Mouse (Mus musculus): ENCODE measurements at regions not wholly inside any gene's neighbourhood (a gene's known extent, or its start where the extent isn't known, plus 50 kb on each side); places are given as distances from the start of the nearest gene placed in this dataset. TPM values are rescaled to one million over a fixed set of nuclear protein-coding genes. Genes with fewer than 3 reads are reported as not detected.

Small RNA genes in the stretch of these regions (microRNA-seq; reads per million reads assigned to microRNA genes)
- not detected for gene Gm23163

All from neural tube, embryonic 15.5 days (tissue).